10 mouse cellular contexts compared by ENCODE assay signal in genomic region chr3:30515795-30516170, GRCm38 (mm10). TPM values are rescaled to one million over a fixed set of nuclear protein-coding genes. Genes with fewer than 3 reads are reported as not detected.
DNase-seq lines count a peak whose midpoint lies in the region; ATAC-seq and TF ChIP-seq lines count a peak whose summit lies in the region.
"Had no signal": no experiment of that assay in that cellular context is flagged by ENCODE, and none has a peak within 500 bp of the region (broad histone marks: within the 10 kb centered on the region; RNA-seq: fewer than 3 reads in every experiment).

No protein-coding gene starts in this region.

- no peaks in the 10 kb centered on the region for H3K36me3 ChIP-seq in forebrain, embryonic 10.5 days (replicated peaks)
- H3K36me3 ChIP-seq in forebrain, embryonic 16.5 days (ENCODE audit: control insufficient read depth, insufficient read depth) = no peaks in the 10 kb centered on the region
- H3K36me3 ChIP-seq in kidney, postnatal 0 days (ENCODE audit: insufficient read depth, low read length) = no peaks in the 10 kb centered on the region
- H3K36me3 ChIP-seq in hindbrain, embryonic 14.5 days (replicated peaks; ENCODE audit: control insufficient read depth, insufficient read depth) = no peaks in the 10 kb centered on the region
- no peaks in the 10 kb centered on the region for H3K36me3 ChIP-seq in neural tube, embryonic 15.5 days

- 9% methylated on average over 9 of the region's 9 CpGs for WGBS in forebrain, embryonic 10.5 days
- 14% methylated on average over 9 of the region's 9 CpGs for WGBS in forebrain, embryonic 16.5 days
- WGBS in kidney, postnatal 0 days = 17% methylated on average over 9 of the region's 9 CpGs
- 6% methylated on average over 9 of the region's 9 CpGs for WGBS in hindbrain, embryonic 14.5 days
- WGBS in neural tube, embryonic 15.5 days = 6% methylated on average over 9 of the region's 9 CpGs

- H3K27me3 ChIP-seq in forebrain, embryonic 10.5 days (ENCODE audit: poor library complexity, severe bottlenecking) = peaks cover 70% of the 10 kb centered on the region
- H3K27me3 ChIP-seq in forebrain, embryonic 16.5 days (replicated peaks; ENCODE audit: control insufficient read depth, insufficient read depth, low read length) = peaks cover 39% of the 10 kb centered on the region
- peaks cover 6% of the 10 kb centered on the region for H3K27me3 ChIP-seq in kidney, postnatal 0 days (ENCODE audit: insufficient read depth, low read length)
- H3K27me3 ChIP-seq in hindbrain, embryonic 14.5 days (ENCODE audit: control insufficient read depth, insufficient read depth, low read length) = peaks cover 61% of the 10 kb centered on the region
- peaks cover 43% of the 10 kb centered on the region for H3K27me3 ChIP-seq in neural tube, embryonic 15.5 days (replicated peaks)

- H3K4me1 ChIP-seq in forebrain, embryonic 10.5 days = peaks cover 67% of the 10 kb centered on the region
- H3K4me1 ChIP-seq in forebrain, embryonic 16.5 days (replicated peaks; ENCODE audit: control insufficient read depth, insufficient read depth, low read length) = peaks cover 15% of the 10 kb centered on the region
- H3K4me1 ChIP-seq in kidney, postnatal 0 days (replicated peaks; ENCODE audit: insufficient read depth, low read length) = peaks cover 2% of the 10 kb centered on the region
- H3K4me1 ChIP-seq in hindbrain, embryonic 14.5 days (replicated peaks; ENCODE audit: control insufficient read depth, insufficient read depth, low read length) = peaks cover 10% of the 10 kb centered on the region; the same call in 1 of the 2 replicates
- peaks cover 19% of the 10 kb centered on the region for H3K4me1 ChIP-seq in neural tube, embryonic 15.5 days

- peak overlapping the region; percentile 55 for H3K4me3 ChIP-seq in forebrain, embryonic 10.5 days
- no peak overlapping the region for H3K4me3 ChIP-seq in forebrain, embryonic 16.5 days (replicated peaks; ENCODE audit: low read length)
- H3K4me3 ChIP-seq in kidney, postnatal 0 days (replicated peaks; ENCODE audit: low read depth, low read length) = peak overlapping the region; percentile 50; the same call in 1 of the 2 replicates
- H3K4me3 ChIP-seq in hindbrain, embryonic 14.5 days (replicated peaks; ENCODE audit: low read length) = 0 out of 2 replicates have a peak overlapping the region, but pooled peaks have one; percentile 29
- H3K4me3 ChIP-seq in neural tube, embryonic 15.5 days (replicated peaks) = no peak overlapping the region

- H3K4me2 ChIP-seq in forebrain, embryonic 16.5 days (ENCODE audit: low read length) = no peak overlapping the region
- peak overlapping the region; percentile 73 for H3K4me2 ChIP-seq in kidney, postnatal 0 days (ENCODE audit: low read length)
- H3K4me2 ChIP-seq in hindbrain, embryonic 14.5 days (replicated peaks) = peak overlapping the region; percentile 54
- peak overlapping the region; percentile 53; the same call in 1 of the 2 replicates for H3K4me2 ChIP-seq in neural tube, embryonic 15.5 days

- no peak for ATAC-seq in forebrain, embryonic 16.5 days
- ATAC-seq in kidney, postnatal 0 days (replicated peaks; ENCODE audit: low FRiP score, low read depth) = no peak
- ATAC-seq in hindbrain, embryonic 14.5 days (ENCODE audit: low FRiP score) = no peak
- ATAC-seq in neural tube, embryonic 15.5 days (ENCODE audit: low FRiP score) = no peak

- DNase-seq in forebrain, embryonic 10.5 days (ENCODE audit: extremely low spot score, low spot score) = peak; percentile 18
- no peak for DNase-seq in kidney, postnatal 0 days (ENCODE audit: low spot score)
- DNase-seq in kidney, adult 9 months = no peak
- DNase-seq in hindbrain, embryonic 14.5 days (ENCODE audit: low spot score) = no peak
- DNase-seq in right cerebral cortex, adult 18-20 months = no peak
- DNase-seq in cerebellum, adult 8-10 months = no peak
- DNase-seq: adrenal gland, adult 8-10 months had no signal

- no peak overlapping the region for H3K27ac ChIP-seq in forebrain, embryonic 10.5 days
- no peak overlapping the region for H3K27ac ChIP-seq in forebrain, embryonic 16.5 days (ENCODE audit: low read length)
- H3K27ac ChIP-seq in kidney, postnatal 0 days = no peak overlapping the region
- H3K27ac ChIP-seq in hindbrain, embryonic 14.5 days = no peak overlapping the region
- H3K27ac ChIP-seq in neural tube, embryonic 15.5 days (replicated peaks) = no peak overlapping the region
- H3K27ac ChIP-seq: macrophage had no signal

- TF ChIP-seq CTCF in kidney, postnatal 0 days (IDR thresholded peaks at IDR 0.05; ENCODE audit: low read depth) = no peak

- no peaks in the 10 kb centered on the region for H3K9me3 ChIP-seq in forebrain, embryonic 10.5 days
- no peaks in the 10 kb centered on the region for H3K9me3 ChIP-seq in forebrain, embryonic 16.5 days (ENCODE audit: control insufficient read depth, low read length)
- no peaks in the 10 kb centered on the region for H3K9me3 ChIP-seq in kidney, postnatal 0 days (replicated peaks; ENCODE audit: low read length)
- H3K9me3 ChIP-seq in hindbrain, embryonic 14.5 days (ENCODE audit: control insufficient read depth, low read length) = no peaks in the 10 kb centered on the region
- H3K9me3 ChIP-seq in neural tube, embryonic 15.5 days (replicated peaks) = no peaks in the 10 kb centered on the region

- no peak overlapping the region for H3K9ac ChIP-seq in forebrain, embryonic 16.5 days (replicated peaks; ENCODE audit: low read depth, low read length)
- H3K9ac ChIP-seq in kidney, postnatal 0 days (ENCODE audit: low read depth, low read length) = peak overlapping the region; percentile 64; the same call in 1 of the 2 replicates
- no peak overlapping the region for H3K9ac ChIP-seq in hindbrain, embryonic 14.5 days
- no peak overlapping the region for H3K9ac ChIP-seq in neural tube, embryonic 15.5 days (replicated peaks)

RNA-seq across cellular contexts. Expression of gene Mecom, which starts 32.0 kb away (rescaled TPM):
- polyA plus RNA-seq in forebrain, embryonic 10.5 days (2016; fragmentation: Nextera tagmentation; extraction: Ambion mirVana) = 26.7 and 26.9 TPM in 2 replicates
- polyA plus RNA-seq in forebrain, embryonic 16.5 days (2015; fragmentation: Nextera tagmentation; extraction: Ambion mirVana) = 2.1 and 2.8 TPM in 2 replicates
- 54.7 and 58.1 TPM in 2 replicates for polyA plus RNA-seq in kidney, postnatal 0 days (2015; fragmentation: Nextera tagmentation; extraction: Ambion mirVana)
- polyA plus RNA-seq in hindbrain, embryonic 14.5 days (2014; fragmentation: Nextera tagmentation; extraction: Ambion mirVana) = 12.6 and 13.7 TPM in 2 replicates
- polyA plus RNA-seq in neural tube, embryonic 15.5 days (2015; fragmentation: Nextera tagmentation; extraction: Ambion mirVana) = 5.2 and 5.5 TPM in 2 replicates
- polyA plus RNA-seq: macrophage had no signal

Comparison
In these comparisons a context has a peak if more than half of its experiments do, and no peak if none do; other contexts are left out.
1. H3K4me3 ChIP-seq: peak in forebrain, embryonic 10.5 days (single experiment), kidney, postnatal 0 days (single experiment) and hindbrain, embryonic 14.5 days (single experiment); none in forebrain, embryonic 16.5 days (single experiment) and neural tube, embryonic 15.5 days (single experiment).